Mouse (Mus musculus) hindbrain, embryonic 11.5 days (tissue): ENCODE measurements around the gene Maml3. TPM values are rescaled to one million over a fixed set of nuclear protein-coding genes. Genes with fewer than 3 reads are reported as not detected.

Experiments
- ATAC-seq: fragments of 200-750 bp; cut with Nextera tagmentation; 2 replicates; pipeline ENCODE4 v1.8.0; 2017; ENCODE audit warnings: mild to moderate bottlenecking, moderate TSS enrichment, moderate library complexity; ENCODE audit not compliant: low FRiP score
- DNase-seq: peaks from one replicate; pipeline ENCODE4 v3.0.0-alpha.2; 2015; ENCODE audit warnings: low spot score
- H3K27ac ChIP-seq: fragments of 300-500 bp; sonication (generic); 2 replicates; pipeline ENCODE4 v1.5.1; 2014; ENCODE audit warnings: mild to moderate bottlenecking, low read depth, low read length
- H3K27me3 ChIP-seq: fragments of 300-500 bp; sonication (generic); 2 replicates; pipeline ENCODE4 v1.6.1; 2014; ENCODE audit warnings: mild to moderate bottlenecking, low read length, moderate library complexity, mixed read lengths; ENCODE audit not compliant: control insufficient read depth, insufficient read depth
- H3K36me3 ChIP-seq: fragments of 300-500 bp; sonication (generic); 2 replicates; pipeline ENCODE4 v1.6.1; 2014; ENCODE audit warnings: mild to moderate bottlenecking, low read length, moderate library complexity, mixed read lengths; ENCODE audit not compliant: control insufficient read depth, insufficient read depth
- H3K4me1 ChIP-seq: fragments of 300-500 bp; sonication (generic); replicated peaks from 2 replicates; pipeline ENCODE4 v1.6.1; 2014; ENCODE audit warnings: low read length, mixed read lengths; ENCODE audit not compliant: control insufficient read depth, insufficient read depth
- H3K4me2 ChIP-seq: fragments of 300-500 bp; sonication (generic); replicated peaks from 2 replicates; pipeline ENCODE4 v1.6.1; 2014; ENCODE audit warnings: mild to moderate bottlenecking, low read depth, low read length
- H3K4me3 ChIP-seq: fragments of 300-500 bp; sonication (generic); 2 replicates; pipeline ENCODE4 v1.5.1; 2014; ENCODE audit warnings: low read depth, low read length
- H3K9ac ChIP-seq: fragments of 300-500 bp; sonication (generic); 2 replicates; pipeline ENCODE4 v1.6.1; 2014; ENCODE audit warnings: low read depth, low read length
- H3K9me3 ChIP-seq: fragments of 300-500 bp; sonication (generic); 2 replicates; pipeline ENCODE4 v1.6.1; 2016; ENCODE audit warnings: low read length; ENCODE audit not compliant: control insufficient read depth
- WGBS: fragments of 180-500 bp; shearing (Covaris S2); extraction: QIAGEN DNeasy Blood & Tissue Kit; methylation state at CpG from one replicate; pipeline ENCODE4 v1.1.7; 2014; 5-methylcytosine and 5-hydroxymethylcytosine counted together
- polyA plus RNA-seq: library from polyadenylated mRNA; unstranded; fragments of >200 nt; fragmentation: Nextera tagmentation; extraction: Ambion mirVana; gene quantifications from 2 replicates; pipeline ENCODE4 v1.2.1, GENCODE M21; 2014

The Maml3 gene
- polyA plus RNA-seq, 1 experiment from 2014 or later = 7.5 TPM

GRCm38 (mm10) chr3:51807981-51808870 is 296.6 kb downstream of the Maml3 start:
- H3K9ac ChIP-seq = no peak overlapping the region
- H3K4me1 ChIP-seq = peaks cover 5% of the 10 kb centered on the region
- peak; percentile 17 for ATAC-seq
- no peak overlapping the region for H3K4me2 ChIP-seq
- H3K4me3 ChIP-seq = no peak overlapping the region
- peaks cover 3% of the 10 kb centered on the region for H3K27me3 ChIP-seq
- H3K27ac ChIP-seq = no peak overlapping the region
- H3K9me3 ChIP-seq = no peaks in the 10 kb centered on the region
- H3K36me3 ChIP-seq = no peaks in the 10 kb centered on the region
- 79% methylated on average over 16 of the region's 16 CpGs for whole genome bisulfite sequencing
- no peak for DNase-seq

GRCm38 (mm10) chr3:51805488-51806318 is 299.2 kb downstream of the Maml3 start:
- Histone ChIP-seq H3K4me1 (peaks cover 8% of the 10 kb centered on the region), H3K4me2 (no peak overlapping the region), H3K9ac (no peak overlapping the region), H3K9me3 (no peaks in the 10 kb centered on the region), H3K27ac (peak overlapping the region; percentile 42), H3K36me3 (no peaks in the 10 kb centered on the region), H3K27me3 (peaks cover 3% of the 10 kb centered on the region), H3K4me3 (no peak overlapping the region)
- peak; percentile 66 for DNase-seq
- peak; percentile 86 for ATAC-seq
- WGBS = 21% methylated on average over 13 of the region's 13 CpGs

GRCm38 (mm10) chr3:51803903-51804302 is 301.0 kb downstream of the Maml3 start:
- 53% methylated on average over 6 of the region's 6 CpGs for WGBS
- no peak overlapping the region for H3K27ac ChIP-seq
- DNase-seq (no peak), ATAC-seq (no peak)
- no peaks in the 10 kb centered on the region for H3K36me3 ChIP-seq
- H3K4me1 ChIP-seq = peaks cover 8% of the 10 kb centered on the region
- H3K4me3 ChIP-seq = no peak overlapping the region
- H3K9me3 ChIP-seq = no peaks in the 10 kb centered on the region
- H3K4me2 ChIP-seq = no peak overlapping the region
- H3K27me3 ChIP-seq = peaks cover 3% of the 10 kb centered on the region
- no peak overlapping the region for H3K9ac ChIP-seq

DNA sequence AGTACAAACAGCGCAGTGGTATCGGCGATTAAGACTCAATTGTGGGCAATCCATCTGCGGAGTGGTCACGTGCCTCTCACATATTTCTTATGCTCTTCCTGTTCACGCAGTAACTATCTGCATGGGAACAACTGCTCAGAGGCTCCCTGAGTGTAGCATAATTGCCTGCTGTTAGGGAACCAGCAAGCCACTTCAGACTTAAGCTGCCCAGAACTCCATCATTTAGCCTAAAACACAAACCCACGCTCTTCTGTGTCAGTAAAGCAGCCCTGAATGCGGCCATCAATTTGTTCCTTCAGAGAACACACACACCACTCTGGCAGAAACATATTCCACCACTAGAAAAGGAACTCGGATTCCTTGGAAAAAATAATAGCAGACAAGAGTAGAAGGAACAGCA is 305.2 kb downstream of the Maml3 start:
- H3K36me3 ChIP-seq = no peaks in the 10 kb centered on the region
- no peak for DNase-seq
- WGBS = 88% methylated on average over 9 of the region's 9 CpGs
- H3K9me3 ChIP-seq = no peaks in the 10 kb centered on the region
- H3K9ac ChIP-seq = no peak overlapping the region
- H3K27ac ChIP-seq = no peak overlapping the region
- ATAC-seq = no peak
- no peak overlapping the region for H3K4me2 ChIP-seq
- H3K4me1 ChIP-seq = peaks cover 10% of the 10 kb centered on the region
- H3K4me3 ChIP-seq = no peak overlapping the region
- no peaks in the 10 kb centered on the region; the same call in 1 of the 2 replicates for H3K27me3 ChIP-seq

GRCm38 (mm10) chr3:51796838-51797237 is 308.0 kb downstream of the Maml3 start:
- no peak overlapping the region for H3K4me2 ChIP-seq

DNA sequence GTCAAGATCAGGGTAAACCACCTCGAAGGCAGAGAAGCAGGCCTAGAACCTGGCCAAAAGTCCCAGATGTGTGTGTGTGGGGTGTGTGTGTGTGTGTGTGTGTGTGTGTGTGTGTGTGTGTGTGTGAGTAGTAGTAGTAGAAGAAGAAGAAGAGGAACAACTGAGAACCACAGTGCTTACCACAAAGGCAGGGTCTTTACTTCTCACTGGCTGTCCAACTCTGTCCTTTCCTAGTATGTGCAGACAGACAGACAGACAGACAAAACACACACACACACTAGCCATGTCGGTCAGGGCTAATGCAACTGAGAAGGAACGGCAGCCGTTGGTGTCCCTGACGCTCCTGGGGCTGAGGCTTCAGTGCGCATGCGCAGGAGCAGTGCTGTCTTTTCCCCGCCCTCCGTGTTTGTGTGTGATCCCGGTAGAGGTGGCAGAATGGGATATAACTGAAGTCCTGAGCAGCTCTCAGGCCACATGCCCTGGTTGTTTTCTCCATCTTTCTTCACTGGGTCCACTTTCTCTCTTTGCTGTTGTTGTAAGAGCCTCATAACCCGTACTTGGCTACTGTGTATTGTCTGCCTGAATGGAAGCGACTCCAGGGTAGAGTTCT is 308.6 kb downstream of the Maml3 start:
- Histone ChIP-seq H3K9ac (no peak overlapping the region), H3K4me2 (no peak overlapping the region), H3K27me3 (no peaks in the 10 kb centered on the region), H3K4me1 (peaks cover 11% of the 10 kb centered on the region), H3K4me3 (no peak overlapping the region), H3K27ac (peak overlapping the region; percentile 40; the same call in 1 of the 2 replicates), H3K36me3 (no peaks in the 10 kb centered on the region), H3K9me3 (no peaks in the 10 kb centered on the region)
- 67% methylated on average over 12 of the region's 12 CpGs for WGBS
- DNase-seq (no peak), ATAC-seq (no peak)

More at GRCm38 (mm10) chr3:51796838-51797237, 308.0 kb downstream of the Maml3 start:
- Histone ChIP-seq H3K9ac (no peak overlapping the region), H3K4me3 (no peak overlapping the region), H3K27me3 (no peaks in the 10 kb centered on the region), H3K4me1 (peaks cover 7% of the 10 kb centered on the region), H3K9me3 (no peaks in the 10 kb centered on the region), H3K36me3 (no peaks in the 10 kb centered on the region), H3K27ac (peak overlapping the region; percentile 40; the same call in 1 of the 2 replicates)
- no peak for DNase-seq
- 46% methylated on average over 6 of the region's 6 CpGs for WGBS
- no peak for ATAC-seq

- Histone ChIP-seq H3K27me3 (no peaks in the 10 kb centered on the region), H3K27ac (no peak overlapping the region), H3K4me2 (no peak overlapping the region), H3K4me1 (peaks cover 20% of the 10 kb centered on the region), H3K4me3 (no peak overlapping the region), H3K36me3 (no peaks in the 10 kb centered on the region), H3K9me3 (no peaks in the 10 kb centered on the region), H3K9ac (no peak overlapping the region)
- DNase-seq = no peak
- WGBS = 45% methylated on average over 7 of the region's 7 CpGs
- ATAC-seq = no peak
These were observed 313.3 kb downstream of the Maml3 start for GRCm38 (mm10) chr3:51791542-51791941.

- WGBS = 20% methylated on average over 10 of the region's 10 CpGs
- H3K4me1 ChIP-seq = peaks cover 20% of the 10 kb centered on the region
These were observed 315.4 kb downstream of the Maml3 start for GRCm38 (mm10) chr3:51789389-51789904.

More at GRCm38 (mm10) chr3:51789389-51789904, 315.4 kb downstream of the Maml3 start:
- Histone ChIP-seq H3K9me3 (no peaks in the 10 kb centered on the region), H3K4me3 (no peak overlapping the region), H3K27ac (peak overlapping the region; percentile 94), H3K4me2 (peak overlapping the region; percentile 33; the same call in 1 of the 2 replicates), H3K9ac (no peak overlapping the region), H3K27me3 (no peaks in the 10 kb centered on the region), H3K36me3 (no peaks in the 10 kb centered on the region)
- peak; percentile 49; the same call in 1 of the 2 replicates for ATAC-seq
- no peak for DNase-seq
